Mouse (Mus musculus): ENCODE measurements around the gene Mllt1. TPM values are rescaled to one million over a fixed set of nuclear protein-coding genes. Genes with fewer than 3 reads are reported as not detected.

The Mllt1 gene
- total and polyA plus RNA-seq, 3 experiments = 17.1 to 40.4 (median 20.3) TPM

DNA sequence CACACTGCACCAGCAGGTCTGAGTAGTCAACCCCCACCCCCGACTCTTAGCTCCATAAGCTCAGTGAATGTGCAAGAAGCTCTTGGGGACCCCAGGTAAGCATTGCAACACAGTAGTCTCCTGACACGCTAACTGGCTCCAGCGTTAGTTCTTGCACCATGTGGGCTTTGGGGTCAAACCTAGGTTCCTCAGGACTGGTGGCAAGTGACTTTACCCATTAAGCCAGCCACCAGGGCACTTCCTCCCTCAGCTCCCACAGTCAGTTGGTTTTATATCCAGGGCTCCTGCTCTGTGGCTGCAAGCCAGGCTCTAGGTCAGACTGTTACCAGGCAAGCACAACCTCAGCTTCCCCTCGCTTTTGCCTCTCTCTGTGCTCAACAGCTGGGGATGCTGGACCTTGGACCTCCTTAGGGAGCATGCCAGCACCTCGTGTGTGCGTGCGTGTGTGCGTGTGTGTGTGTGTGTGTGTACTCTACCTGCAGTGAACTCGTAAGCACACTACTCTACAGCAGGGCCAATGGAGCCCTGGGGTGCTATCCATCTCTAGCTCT lies 39.8 kb downstream of the Mllt1 start:
- Histone ChIP-seq H3K27me3 (replicated peaks) (no peaks in the 10 kb centered on the region), H3K4me1 (ENCODE audit: control insufficient read depth in 1 of 2, insufficient read depth in 2 of 2) (peaks cover 0 to under 1% of the 10 kb centered on the region in 2 experiments; a peak in 1 of 4 replicates), H3K4me2 (ENCODE audit: insufficient read depth, low read depth, poor library complexity, severe bottlenecking) (no peak overlapping the region), H3K9ac (ENCODE audit: insufficient read depth, low read depth) (no peak overlapping the region), H3K9me3 (replicated peaks; ENCODE audit: low read length) (no peaks in the 10 kb centered on the region), H3K79me2 (replicated peaks; ENCODE audit: control insufficient read depth, extremely low read depth, insufficient read depth, poor library complexity, severe bottlenecking) (no peaks in the 10 kb centered on the region), H3K36me3 (replicated peaks in 1 of 2; ENCODE audit: control insufficient read depth in 1 of 2, insufficient read depth in 1 of 2, low read length in 1 of 2) (peaks cover 73 to 98% of the 10 kb centered on the region in 2 experiments), H3K4me3 (replicated peaks in 1 of 3; ENCODE audit: low read depth in 2 of 3, low read length in 2 of 3, poor library complexity in 1 of 3) (no peak overlapping the region), H3K27ac (ENCODE audit: insufficient read depth, low read depth) (no peak overlapping the region)
- TF ChIP-seq JUN (IDR thresholded peaks at IDR 0.05; ENCODE audit: insufficient read depth, low read depth, low read length) (no peak), MXI1 (IDR thresholded peaks at IDR 0.05; ENCODE audit: low read depth, low read length) (no peak), ZMIZ1 (IDR thresholded peaks at IDR 0.05; ENCODE audit: low read depth, low read length) (no peak), ZNF384 (IDR thresholded peaks at IDR 0.05; ENCODE audit: low read depth, low read length) (no peak), MYC (IDR thresholded peaks at IDR 0.05; ENCODE audit: low read depth, low read length) (no peak), MEF2A (IDR thresholded peaks at IDR 0.05; ENCODE audit: borderline replicate concordance, low read depth, low read length) (no peak), IRF4 (IDR thresholded peaks at IDR 0.05; ENCODE audit: low read depth, low read length) (no peak), RCOR1 (conservative IDR thresholded peaks at IDR 0.05; ENCODE audit: low read depth, low read length) (no peak), MAZ (IDR thresholded peaks at IDR 0.05; ENCODE audit: low read depth, low read length) (no peak), TBP (conservative IDR thresholded peaks at IDR 0.05; ENCODE audit: low read depth, low read length) (no peak), ELF1 (IDR thresholded peaks at IDR 0.05; ENCODE audit: low read depth, low read length) (no peak), NRF1 (IDR thresholded peaks at IDR 0.05; ENCODE audit: low read depth, low read length) (no peak), MAX (IDR thresholded peaks at IDR 0.05; ENCODE audit: low read length) (no peak), TCF12 (IDR thresholded peaks at IDR 0.05; ENCODE audit: low read depth, low read length) (no peak), SIN3A (IDR thresholded peaks at IDR 0.05; ENCODE audit: low read length) (no peak), BHLHE40 (IDR thresholded peaks at IDR 0.05; ENCODE audit: low read depth, low read length) (no peak), USF1 (IDR thresholded peaks at IDR 0.05; ENCODE audit: low read depth, low read length) (no peak), E2F4 (IDR thresholded peaks at IDR 0.05; ENCODE audit: insufficient replicate concordance, low read depth, low read length) (no peak), MAFK (IDR thresholded peaks at IDR 0.05; ENCODE audit: insufficient replicate concordance, low read length) (no peak), CTCF (conservative IDR thresholded peaks at IDR 0.05 in 1 of 2, IDR thresholded peaks at IDR 0.05 in 1 of 2; ENCODE audit: low read depth in 2 of 2, low read length in 2 of 2) (no peak)
- dilution Hi-C loops (cut with MboI; ENCODE audit: extremely low pct_ligation_motif_present, extremely low pct_unique_long_range_greater_than_20kb, low sequenced_read_pairs) (no loop called here), in situ Hi-C loops (cut with MboI; ENCODE audit: low pct_ligation_motif_present, low pct_unique_long_range_greater_than_20kb, low sequenced_read_pairs) (no loop called here)
- DNase-seq (ENCODE audit: extremely low read depth) = no peak

DNA sequence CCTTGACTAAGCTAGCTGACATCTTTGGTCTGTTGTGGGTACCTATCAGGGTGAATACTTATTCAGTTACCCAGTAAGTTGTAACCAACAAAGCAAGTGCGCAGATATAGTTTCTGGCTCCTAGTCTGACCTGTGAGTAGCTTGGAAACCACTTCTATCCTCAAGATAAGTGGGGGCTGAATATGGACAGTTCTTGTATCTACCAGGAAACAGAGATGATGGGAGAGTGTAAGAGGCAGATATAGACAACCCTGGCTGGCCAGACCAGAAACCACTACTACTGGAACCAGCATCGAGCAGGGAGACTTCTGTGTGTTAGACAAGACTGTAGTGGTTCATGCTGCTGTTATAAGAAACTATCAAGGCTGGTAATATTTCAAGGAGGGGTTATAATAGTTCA lies 45.2 kb downstream of the Mllt1 start:
- no peaks in the 10 kb centered on the region for H3K27me3 ChIP-seq (replicated peaks)
- H3K9ac ChIP-seq (ENCODE audit: insufficient read depth, low read depth) = no peak overlapping the region
- H3K4me2 ChIP-seq (ENCODE audit: insufficient read depth, low read depth, poor library complexity, severe bottlenecking) = no peak overlapping the region
- no peak overlapping the region for H3K27ac ChIP-seq (ENCODE audit: insufficient read depth, low read depth)
- DNase-seq (ENCODE audit: extremely low read depth) = no peak
- peaks cover 0 to under 1% of the 10 kb centered on the region in 2 experiments; a peak in 1 of 4 replicates for H3K4me1 ChIP-seq (ENCODE audit: control insufficient read depth in 1 of 2, insufficient read depth in 2 of 2)
- H3K4me3 ChIP-seq (replicated peaks in 1 of 3; ENCODE audit: low read depth in 2 of 3, low read length in 2 of 3, poor library complexity in 1 of 3) = no peak overlapping the region
- no peaks in the 10 kb centered on the region for H3K79me2 ChIP-seq (replicated peaks; ENCODE audit: control insufficient read depth, extremely low read depth, insufficient read depth, poor library complexity, severe bottlenecking)
- TF ChIP-seq EP300 (IDR thresholded peaks at IDR 0.05; ENCODE audit: low read length) = no peak
- TF ChIP-seq KAT2A (IDR thresholded peaks at IDR 0.05; ENCODE audit: insufficient replicate concordance, low read length) = no peak
- TF ChIP-seq CHD1 (IDR thresholded peaks at IDR 0.05; ENCODE audit: low read depth, low read length) = no peak
- no peak for TF ChIP-seq ELF1 (IDR thresholded peaks at IDR 0.05; ENCODE audit: low read depth, low read length)
- no peak for TF ChIP-seq ZNF384 (IDR thresholded peaks at IDR 0.05; ENCODE audit: low read depth, low read length)
- TF ChIP-seq MAX (IDR thresholded peaks at IDR 0.05; ENCODE audit: low read length) = no peak
- no peak for TF ChIP-seq POLR2A (IDR thresholded peaks at IDR 0.05; ENCODE audit: low read depth, low read length)
- TF ChIP-seq CTCF (conservative IDR thresholded peaks at IDR 0.05 in 1 of 2, IDR thresholded peaks at IDR 0.05 in 1 of 2; ENCODE audit: low read depth in 2 of 2, low read length in 2 of 2) = no peak
- TF ChIP-seq JUN (IDR thresholded peaks at IDR 0.05; ENCODE audit: insufficient read depth, low read depth, low read length) = no peak
- TF ChIP-seq RAD21 (IDR thresholded peaks at IDR 0.05; ENCODE audit: low read depth, low read length) = no peak
- no peak for TF ChIP-seq MYC (IDR thresholded peaks at IDR 0.05; ENCODE audit: low read depth, low read length)
- no peak for TF ChIP-seq PAX5 (IDR thresholded peaks at IDR 0.05; ENCODE audit: low read length)
- TF ChIP-seq SMC3 (IDR thresholded peaks at IDR 0.05; ENCODE audit: low read depth, low read length) = no peak
- no peak for TF ChIP-seq ETS1 (conservative IDR thresholded peaks at IDR 0.05; ENCODE audit: low read depth, low read length)
- TF ChIP-seq IRF4 (IDR thresholded peaks at IDR 0.05; ENCODE audit: low read depth, low read length) = no peak
- no peak for TF ChIP-seq MAFK (IDR thresholded peaks at IDR 0.05; ENCODE audit: insufficient replicate concordance, low read length)
- TF ChIP-seq BHLHE40 (IDR thresholded peaks at IDR 0.05; ENCODE audit: low read depth, low read length) = no peak
- no peak for TF ChIP-seq MEF2A (IDR thresholded peaks at IDR 0.05; ENCODE audit: borderline replicate concordance, low read depth, low read length)
- no peak for TF ChIP-seq ZKSCAN1 (IDR thresholded peaks at IDR 0.05; ENCODE audit: borderline replicate concordance, low read depth, low read length)
- TF ChIP-seq RCOR1 (conservative IDR thresholded peaks at IDR 0.05; ENCODE audit: low read depth, low read length) = no peak
- H3K36me3 ChIP-seq (replicated peaks in 1 of 2; ENCODE audit: control insufficient read depth in 1 of 2, insufficient read depth in 1 of 2, low read length in 1 of 2) = peaks cover 28 to 68% of the 10 kb centered on the region in 2 experiments
- H3K9me3 ChIP-seq (replicated peaks; ENCODE audit: low read length) = no peaks in the 10 kb centered on the region
- in situ Hi-C loops (cut with MboI; ENCODE audit: low pct_ligation_motif_present, low pct_unique_long_range_greater_than_20kb, low sequenced_read_pairs) = loop anchor here (5.0 kb wide), 1 partner anchor 62 kb away; no protein-coding TSS in a partner anchor
- dilution Hi-C loops (cut with MboI; ENCODE audit: extremely low pct_ligation_motif_present, extremely low pct_unique_long_range_greater_than_20kb, low sequenced_read_pairs) = no loop called here
